Mouse (Mus musculus): ENCODE measurements around the gene Tmem163.

Gene Tmem163

DNA sequence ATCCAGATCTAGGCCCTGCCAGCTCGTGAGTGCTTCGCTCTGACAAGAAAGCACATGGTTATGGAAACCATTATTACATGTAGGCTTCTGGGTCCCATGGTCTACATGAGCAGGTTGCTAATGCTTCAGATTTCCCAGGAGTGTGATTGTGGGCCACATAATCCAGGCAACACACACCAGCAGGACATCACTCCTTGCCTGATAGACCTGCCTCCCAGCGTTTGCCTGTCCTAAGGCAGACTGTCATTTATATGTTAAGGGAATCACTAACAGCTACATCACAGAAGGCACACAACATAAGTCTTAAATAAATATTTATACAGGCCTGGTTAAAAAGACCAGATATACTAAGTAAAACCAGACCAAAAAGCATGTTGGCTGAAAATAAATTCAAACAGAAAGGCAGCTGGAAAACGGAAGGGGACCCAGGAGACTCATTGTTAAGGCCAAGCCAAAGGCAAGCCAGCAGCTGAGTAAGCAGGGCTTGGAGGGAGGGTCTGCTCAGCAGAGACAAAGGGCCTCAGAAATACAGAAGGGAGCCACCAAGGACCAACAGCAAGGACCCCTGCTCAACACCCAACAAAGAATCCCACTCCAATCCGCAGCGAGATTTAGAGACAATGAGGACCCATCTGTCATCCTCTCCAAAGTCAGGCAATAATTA, 123.4 kb downstream of the Tmem163 start:
- no peak for DNase-seq

DNA sequence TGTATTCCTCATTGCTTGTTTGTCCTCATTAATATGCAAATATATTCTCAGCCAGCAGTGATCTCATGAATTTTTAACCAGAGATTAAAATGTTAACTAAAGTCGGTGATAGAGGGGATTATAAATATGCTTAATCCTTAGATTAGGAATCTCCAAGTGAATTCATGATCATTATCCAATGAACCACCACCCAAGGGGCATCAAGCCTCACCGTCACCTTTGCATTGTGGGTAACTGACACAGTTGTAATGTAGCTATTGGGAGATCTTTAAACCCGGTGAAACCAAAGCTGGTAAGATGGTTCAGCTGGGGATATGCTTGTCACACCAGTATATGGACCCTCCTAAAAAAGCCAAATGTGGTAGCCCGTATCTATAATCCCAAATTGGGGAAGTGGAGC, 131.3 kb downstream of the Tmem163 start:
- no peak for DNase-seq

DNA sequence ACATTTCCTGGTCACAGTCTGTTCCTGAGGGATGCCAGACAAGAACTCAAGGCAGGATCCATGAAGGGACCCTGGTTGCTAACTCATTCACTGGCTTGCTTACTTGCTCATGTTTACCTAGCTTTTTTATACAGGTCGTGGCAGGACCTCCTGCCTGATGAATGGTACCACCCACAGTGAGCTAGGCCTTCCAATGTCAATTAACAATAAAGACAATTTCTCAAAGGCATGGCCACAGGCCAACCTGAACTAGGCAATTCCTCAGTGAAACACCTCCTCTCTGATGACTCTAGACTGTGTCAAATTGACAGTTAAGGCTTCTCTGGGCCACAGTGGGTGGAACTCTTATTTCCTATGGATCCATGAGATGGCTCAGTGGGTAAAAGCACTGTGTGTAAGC, 136.6 kb downstream of the Tmem163 start:
- no peak for DNase-seq

DNA sequence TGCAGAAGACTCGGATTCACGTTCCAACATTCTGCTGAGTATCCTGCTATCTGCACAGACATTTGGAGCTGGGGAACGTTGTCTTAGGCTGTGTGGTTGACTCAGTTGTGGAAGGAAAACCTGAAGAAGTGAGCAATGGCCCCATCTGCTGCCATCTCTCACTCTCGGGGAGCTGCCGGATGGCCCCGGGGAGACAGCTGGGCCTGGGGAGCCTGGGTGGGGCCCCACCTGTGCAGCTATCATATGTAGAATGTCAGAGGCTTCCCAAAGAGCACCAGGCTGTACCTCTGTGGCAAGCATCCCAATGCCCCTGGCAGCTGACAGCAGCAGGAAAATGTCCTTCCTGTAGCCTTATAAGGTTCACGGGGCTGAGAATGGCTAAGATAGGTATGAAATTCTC, 137.4 kb downstream of the Tmem163 start:
- peak; percentile 46 for DNase-seq

DNA sequence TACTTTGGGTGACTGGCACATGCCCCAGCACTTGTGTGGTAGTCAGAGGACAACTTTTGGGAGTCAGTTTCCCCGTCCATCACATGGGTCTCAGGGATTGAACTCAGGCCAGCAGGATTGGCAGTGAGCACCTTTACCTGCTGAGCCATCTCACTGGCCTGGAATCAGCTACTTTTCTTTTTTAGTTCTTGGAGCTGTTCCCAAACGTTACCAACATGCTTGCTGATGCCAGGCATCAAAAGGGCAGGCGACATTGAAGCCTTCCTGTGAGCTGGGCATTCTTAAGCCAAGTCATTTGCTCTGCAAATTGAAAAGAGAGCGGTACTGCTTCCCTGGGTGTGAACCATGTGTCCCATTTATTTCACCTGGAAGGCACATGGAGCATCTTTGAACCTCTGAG, 137.8 kb downstream of the Tmem163 start:
- DNase-seq: no peak

DNA sequence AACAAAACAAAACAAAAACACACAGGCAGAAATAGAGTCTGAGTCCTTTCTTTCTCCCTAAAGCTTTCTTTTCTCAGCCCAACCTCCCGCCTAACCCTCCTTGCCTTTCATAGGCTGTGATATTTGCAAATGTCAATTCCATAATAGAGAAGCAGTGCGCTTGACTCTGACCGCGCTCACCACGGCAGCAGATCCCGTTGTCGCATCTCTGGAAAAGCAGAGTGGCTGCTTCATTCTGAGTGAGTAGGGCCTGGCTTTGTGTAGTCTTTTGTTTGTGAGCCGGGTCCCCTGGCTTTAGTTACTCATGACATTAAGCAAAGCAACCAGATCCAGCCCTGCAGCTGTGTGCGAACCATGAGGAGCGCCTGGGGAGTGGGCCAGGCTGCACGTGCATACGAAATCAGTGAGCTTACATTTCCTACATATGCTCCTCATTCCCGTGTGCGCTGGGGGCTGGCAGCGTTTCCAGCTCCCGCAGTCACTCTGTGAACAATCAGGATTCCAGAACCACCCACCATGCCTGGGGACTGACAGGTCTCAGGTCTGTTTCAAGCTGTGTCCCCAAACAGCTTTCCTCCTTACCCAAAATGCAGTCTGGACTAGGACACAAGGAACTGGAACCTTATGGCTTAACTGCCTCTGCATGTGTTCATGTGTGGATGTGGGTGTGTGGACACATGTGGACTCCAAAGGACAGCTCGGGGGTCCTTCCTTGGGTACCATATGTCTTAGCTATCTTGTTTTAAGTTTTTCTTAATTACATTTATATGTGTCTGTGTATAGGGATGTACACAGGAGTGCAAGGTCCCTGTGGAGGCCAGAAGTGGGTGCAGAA, 141.9 kb downstream of the Tmem163 start:
- peak; percentile 13 for DNase-seq

DNA sequence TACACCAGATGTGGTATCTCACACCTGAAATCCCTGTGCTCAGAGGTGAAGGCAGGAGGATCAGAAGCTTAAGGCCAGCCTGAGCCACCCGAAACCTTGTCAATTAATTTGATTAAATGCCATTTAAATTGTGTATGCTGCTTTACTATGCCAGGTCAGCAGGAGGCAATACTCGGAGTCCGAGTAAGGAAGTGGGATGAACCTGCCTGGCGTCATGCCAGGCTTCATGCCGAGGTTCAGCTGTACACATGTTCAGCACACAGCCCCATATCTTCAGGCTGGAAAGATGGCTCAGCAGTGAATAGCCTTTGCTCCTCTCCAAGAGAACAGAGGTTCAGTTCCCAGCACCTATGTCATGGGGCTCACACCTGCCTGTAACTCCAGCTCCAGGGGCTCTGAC, 142.9 kb downstream of the Tmem163 start:
- no peak for DNase-seq

DNA sequence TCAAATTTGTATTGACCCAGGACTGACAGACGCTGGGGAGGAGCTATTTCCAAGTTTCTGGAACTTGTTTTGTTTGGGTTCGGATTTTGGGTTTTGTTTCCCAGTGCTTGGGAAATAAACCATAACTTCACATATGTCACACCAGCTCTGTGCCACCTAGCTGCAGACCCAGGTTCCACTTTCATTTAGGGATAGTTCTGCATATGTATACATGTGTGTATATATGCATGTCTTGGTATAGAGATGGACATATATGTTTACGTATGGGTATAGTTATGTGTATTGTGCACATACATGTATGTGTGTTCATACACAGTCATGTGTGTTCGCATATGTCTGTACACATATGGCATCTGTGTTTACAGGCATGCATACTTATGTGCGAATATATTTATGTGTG, 147.6 kb downstream of the Tmem163 start:
- no peak for DNase-seq

DNA sequence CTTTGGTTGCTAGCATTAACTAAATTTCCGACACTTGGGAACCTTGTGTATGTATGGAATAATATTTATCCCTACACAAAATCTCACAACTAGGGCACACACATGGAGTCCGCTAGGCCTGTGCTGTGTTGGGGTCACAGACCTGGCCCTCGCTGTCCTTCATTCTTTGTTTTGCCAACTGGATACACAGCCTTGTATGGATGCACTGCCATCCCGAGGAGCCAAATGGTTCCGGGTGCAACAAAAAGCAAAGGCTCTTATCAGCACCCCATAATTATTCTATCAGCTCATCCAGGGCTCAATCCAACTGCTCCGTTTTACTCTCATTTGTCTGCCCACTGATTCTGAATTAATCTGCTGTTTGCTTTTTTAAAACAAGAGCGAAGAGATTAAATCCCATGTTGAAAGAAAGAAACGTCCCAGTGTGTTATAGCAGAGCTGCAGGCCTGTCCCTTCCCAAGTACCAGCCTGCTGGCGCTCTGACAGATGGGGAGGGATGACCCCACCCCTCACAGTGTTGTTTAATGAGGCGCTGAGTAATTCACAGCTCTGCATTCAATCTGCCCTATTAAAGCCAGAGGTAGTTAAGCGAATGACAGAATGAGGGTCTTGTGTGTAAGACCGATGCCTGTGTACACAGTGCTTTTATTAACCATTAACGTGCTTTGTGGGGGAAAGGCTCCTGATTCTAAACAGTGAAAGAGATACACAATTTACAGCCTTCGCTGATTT, 148.3 kb downstream of the Tmem163 start:
- DNase-seq: no peak

DNA sequence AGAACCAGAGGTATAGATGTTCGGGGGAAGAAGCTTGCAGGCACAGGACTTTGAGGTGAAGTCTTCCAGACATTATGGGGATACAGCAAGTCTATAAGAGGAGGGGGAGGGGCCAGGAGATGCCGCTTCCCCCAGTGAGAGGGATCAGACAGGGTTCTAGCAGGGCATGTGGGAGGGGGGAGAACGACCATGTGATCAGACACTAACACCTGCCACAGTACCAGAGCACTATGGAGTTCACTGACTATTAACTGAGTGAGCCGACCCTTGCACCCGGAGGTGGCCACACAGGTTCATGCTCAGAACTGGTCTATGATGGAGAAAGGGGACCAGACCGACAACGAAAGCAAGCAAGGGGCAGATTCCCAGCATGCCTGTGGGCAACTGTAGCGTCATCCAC, 156.0 kb downstream of the Tmem163 start:
- no peak for DNase-seq

DNA sequence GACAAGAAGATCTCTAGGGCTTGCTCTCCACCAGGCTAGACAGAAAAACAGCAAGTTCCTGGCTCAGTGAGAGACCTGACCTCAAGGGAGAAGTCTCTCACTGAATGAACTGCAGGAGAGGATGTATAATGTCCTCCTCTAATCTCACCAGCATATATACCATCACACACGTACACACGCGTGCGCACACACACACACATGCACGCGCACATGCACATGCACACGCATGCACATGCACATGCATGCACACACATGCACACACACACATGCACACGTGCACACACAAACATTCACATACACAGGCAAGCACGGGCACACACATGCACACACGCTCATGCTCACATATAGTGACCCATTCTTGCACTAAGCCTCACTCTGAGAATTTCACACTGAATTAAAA, 164.5 kb downstream of the Tmem163 start:
- no peak for DNase-seq

DNA sequence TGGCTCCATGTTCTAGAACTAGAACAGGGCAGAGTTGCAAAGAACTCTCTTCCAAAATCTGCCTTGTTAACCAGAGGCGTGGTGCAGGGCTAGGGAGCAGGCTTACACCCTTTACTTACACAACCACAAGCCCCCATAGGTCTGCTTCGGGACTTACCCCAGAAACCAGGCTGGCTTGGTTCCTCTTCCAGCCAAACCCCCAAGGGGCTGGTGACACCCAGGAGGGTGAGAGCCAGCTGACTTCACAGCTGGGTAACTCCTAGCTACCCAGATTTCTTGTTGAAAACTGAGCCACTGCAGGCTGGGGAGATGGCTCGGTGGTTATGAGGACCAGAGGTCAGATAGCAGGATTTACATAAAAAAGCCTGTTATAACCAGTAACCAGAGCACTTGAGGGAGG, 164.9 kb downstream of the Tmem163 start:
- no peak for DNase-seq

DNA sequence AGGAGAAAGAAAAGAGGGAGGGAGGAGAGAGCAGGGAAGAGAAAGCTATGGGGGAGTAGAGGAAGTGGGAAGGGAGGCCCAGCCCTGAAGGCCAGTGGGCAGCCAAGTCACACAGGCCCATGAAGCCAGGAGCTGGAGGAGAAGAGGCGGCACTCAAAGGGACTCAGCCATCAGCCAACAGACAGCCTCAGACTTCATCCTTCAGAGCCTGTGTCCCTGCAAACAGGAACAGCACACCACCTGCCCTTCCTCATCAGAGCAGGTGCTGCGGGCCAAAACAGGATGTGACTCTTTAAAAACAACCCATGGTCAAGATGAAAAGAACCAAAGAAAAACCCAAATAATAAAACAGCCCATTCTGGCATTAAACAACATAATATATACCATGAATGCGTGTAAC, 165.7 kb downstream of the Tmem163 start:
- DNase-seq: no peak

DNA sequence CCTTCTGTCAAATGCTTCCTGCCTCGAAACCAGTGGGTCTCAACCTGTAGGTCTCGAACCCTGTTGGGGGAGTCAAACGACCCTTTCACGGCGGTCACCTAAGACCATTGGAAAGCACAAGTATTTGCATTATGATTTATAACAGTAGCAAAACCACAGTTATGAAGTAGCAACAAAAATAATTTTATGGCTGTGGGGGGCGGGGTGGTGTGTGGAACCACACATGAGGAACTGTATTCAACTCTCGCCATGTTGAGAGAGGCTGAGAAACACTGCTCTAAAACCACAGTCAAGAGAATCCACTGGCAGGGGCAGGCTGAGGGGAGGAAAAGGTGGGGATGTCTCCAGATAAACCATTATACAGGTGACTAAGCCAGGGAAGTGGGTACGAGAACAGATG, 166.2 kb downstream of the Tmem163 start:
- DNase-seq: no peak

DNA sequence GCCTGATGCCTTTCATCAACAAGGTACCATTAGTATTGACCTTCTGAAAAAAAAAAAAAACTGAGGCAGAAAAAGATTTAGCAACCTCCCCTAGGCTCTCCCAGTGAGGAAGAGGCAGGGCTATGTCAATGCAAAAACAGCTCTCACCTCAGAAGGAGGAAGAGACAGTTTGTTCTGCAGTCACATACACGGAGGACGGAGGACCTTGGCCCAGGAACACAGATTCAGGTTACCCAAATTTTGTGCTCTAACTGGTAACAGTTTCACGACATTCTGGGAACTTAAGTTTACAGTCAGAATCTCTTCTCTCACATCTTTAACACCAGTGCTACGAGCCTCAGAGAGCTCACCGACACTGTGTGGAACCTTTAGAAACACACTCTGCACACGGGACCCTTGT, 166.6 kb downstream of the Tmem163 start:
- DNase-seq: no peak

DNA sequence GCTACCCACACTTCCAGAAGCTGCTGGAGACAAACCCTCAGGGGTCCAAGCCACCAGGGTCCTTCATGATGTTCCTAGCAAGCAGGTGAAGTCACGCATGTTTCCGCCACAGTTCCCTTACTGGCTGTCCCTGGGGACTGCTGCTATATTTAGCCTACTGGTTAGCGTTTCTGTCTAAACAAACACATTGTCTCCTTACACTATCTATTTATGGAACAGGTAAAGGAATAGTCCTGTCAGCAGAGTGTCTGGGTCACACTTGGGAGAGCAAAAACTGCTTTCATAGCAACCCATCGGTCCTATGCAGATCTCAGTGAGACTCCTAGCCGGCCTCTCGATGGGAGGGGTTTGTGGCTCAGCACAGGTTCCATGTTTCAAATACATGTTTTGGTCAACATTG, 168.0 kb downstream of the Tmem163 start:
- DNase-seq: no peak

DNA sequence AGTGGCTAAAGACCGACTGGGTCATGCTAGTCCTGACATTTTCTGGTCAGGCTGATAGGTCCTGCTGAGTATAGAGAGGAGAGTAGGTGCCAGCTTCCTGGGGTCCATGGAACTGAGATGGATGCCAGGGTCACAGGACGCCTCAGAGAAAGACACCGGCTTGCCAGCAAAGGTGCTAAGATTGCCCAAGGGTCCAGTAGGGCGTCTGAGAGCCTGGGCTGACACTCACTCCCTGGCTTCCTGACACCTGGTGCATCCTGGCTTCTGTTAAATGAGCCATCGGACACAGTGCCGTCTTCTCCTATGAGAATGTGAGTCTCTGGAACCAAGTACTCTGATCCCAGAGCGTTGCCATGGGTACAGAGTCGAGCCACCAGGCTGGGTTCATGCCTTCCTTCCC, 170.4 kb downstream of the Tmem163 start:
- DNase-seq: no peak

DNA sequence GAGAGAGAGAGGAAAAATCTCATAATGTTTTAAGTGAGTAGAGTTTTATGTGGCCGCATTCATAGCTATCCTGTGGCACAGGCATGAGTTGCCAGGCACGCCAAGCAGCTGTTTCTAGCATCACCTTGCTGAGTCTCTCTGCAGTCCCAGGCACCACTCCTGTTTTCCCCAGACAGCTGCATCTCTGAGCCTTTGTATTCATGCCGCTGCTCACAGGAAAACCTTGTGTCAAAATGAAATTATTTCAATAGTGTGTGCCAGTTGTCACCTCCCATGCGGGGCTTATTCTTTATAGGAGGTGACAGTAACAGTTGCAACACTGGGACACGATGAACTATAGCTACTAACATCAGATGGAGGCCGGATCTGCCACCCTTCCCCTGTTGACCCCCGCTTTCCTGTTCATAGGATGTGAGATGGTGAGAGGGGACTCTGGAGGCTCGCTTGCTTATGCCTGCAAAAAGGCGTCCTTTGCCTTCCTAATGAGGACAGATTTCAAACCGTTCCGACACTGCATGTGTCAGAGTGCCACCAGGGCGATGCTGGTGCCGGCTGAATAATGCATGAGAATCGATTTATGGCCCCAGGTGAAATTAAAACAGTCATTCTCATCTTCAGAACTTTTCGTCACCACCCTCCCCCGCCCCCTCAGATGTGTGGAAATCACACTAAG, 171.1 kb downstream of the Tmem163 start:
- DNase-seq: no peak

DNA sequence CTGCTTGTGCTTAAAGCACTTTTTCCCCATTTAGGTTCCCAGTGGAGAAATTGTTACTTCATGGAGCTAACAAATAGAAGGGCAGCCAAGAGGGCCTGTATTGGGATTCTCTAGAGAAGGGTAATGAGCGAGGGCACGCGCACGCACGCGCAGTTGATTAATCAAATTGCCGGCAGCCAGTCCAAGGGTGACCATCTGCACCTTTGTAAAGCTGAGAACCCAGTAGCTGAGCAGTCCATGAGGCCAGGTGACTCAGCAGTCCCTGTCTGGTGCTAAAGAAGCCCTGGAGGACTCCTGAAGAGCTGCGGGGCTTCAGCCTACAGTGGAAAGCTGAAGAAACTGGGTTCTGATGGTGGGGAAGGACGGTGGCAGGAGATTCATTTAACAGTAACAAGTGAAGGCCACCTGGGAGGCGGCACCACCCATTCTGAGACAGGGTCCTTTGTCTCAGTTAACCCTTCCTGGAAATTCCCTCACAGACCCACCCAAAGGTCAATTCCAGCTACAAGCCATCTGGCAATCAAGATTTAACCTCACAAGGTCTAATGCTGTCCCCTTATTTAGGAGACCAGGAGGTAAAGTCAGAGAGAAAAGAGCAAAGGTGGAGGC, 172.2 kb downstream of the Tmem163 start:
- no peak for DNase-seq

DNA sequence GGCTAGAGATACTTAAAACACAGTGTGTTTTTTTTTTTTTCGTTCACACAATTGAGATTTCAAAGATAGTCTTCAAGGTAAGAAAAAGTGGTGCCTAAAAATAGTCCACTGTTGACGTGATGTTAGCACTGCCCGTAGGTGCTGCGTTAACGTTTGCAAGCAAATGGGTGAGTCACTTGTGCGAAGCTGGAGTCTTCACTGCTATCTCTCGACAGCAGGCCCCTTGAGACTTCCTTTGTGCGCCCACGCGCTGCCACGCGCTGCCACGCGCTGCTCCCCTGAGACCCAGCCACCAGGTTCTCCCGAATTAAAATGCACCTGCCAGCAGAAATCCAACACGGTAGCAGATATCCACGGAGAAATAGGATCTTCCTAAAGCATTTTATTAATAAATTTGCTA, 178.6 kb downstream of the Tmem163 start:
- no peak for DNase-seq

DNA sequence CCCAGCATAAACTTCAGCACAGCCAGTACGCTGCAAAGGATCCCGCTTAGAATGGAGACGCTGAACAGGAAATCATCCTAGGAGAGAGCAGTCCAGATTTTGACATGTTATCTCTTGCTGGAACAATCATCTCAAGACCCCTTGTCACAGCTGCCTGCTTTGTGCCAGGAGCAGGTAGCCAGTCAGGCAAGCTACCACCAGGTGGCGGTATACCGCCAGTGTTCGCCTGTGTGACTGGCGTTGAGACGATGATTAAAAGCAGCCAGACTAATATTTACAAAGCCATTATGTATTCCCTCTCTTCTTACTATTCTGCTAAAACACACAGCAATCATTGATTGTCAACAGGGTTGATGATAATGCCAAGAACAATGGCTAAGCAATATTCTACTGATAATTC, 179.1 kb downstream of the Tmem163 start:
- DNase-seq: peak; percentile 80

DNA sequence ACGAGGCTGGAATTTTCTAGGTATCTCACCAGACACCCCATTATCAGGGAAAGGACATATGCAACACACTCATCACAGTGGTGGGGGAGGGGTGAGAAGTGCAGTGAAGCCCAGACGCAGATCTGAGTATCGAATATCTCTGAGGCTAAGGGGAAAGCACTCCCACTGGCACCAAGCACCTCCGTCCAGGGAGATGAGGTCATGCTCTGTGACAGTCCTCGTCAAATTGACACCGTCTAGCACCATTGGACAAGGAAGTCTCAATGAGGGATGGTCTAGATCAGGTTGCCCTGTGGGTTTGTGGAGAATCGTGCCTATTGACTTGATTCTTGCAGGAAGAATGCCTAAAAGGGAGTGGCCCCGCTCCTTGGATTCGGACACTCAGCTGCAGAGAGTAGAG, 180.6 kb downstream of the Tmem163 start:
- DNase-seq: no peak

Measured in right cerebral cortex, postnatal 25 days (tissue).